Mouse (Mus musculus): ENCODE measurements around the gene Copz2.

Copz2 gene

DNA sequence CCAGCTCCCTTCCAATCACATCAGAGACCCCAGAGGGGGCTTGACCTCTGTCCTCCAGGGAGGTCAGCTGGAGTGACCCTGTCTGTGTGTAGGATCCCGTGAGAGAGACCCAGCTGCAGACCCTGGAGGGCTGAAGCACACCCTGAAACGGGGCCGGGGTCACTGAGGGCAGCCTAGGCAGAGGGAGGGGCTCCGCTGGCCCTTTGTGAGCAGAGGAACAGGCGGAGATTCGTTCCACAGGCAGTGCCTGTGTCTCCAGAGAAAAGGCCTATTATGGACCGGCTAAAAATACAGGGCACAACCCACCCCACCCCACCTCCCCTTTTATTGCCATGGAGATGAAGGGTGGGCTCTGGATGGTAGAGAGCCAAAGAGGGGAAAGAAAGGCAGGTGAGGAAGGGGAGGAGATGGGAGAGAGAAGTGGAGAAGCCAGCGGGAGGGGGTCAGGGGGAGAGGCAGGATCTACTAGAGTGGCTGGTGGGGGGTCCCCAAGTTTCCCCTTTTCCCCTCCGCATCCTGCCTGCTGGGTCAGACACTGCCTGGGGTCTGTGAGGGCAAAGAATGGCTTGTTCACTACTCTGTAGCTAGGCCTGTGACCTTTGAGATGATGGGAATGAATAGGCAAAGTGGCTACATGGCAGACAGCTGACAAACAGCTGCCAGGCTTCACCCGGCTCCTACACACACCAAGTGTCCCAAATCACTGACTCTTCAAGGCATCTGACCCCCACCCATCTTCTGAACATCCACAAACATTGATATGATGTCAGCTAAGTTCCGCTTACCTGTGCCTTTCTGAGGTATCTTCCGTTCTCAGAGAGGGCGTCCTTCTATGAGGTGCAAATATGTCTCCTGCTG, 50.0 kb downstream of the Copz2 start:
- in situ Hi-C loops (cut with MboI, MseI) = no loop called here

DNA sequence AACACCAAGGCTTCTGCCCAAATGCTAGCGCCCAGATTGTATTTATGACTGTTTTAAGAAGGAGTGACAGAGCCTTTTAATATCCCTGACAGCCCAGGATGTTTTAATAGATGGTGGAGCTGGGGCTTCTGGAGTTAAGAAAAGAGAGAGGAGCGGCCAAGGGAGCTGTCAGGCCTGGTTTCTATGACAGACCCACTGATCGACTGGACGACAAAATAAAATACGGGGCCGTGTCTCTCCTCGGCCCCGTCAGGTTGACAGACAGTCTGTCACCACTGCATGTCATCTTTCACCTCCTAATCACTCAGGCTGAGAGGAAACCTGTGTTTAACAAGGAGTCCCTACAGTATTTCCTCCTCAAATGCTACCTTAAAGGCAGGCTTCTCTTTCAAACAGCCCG, 51.7 kb downstream of the Copz2 start:
- in situ Hi-C loops (cut with MboI, MseI) = no loop called here

DNA sequence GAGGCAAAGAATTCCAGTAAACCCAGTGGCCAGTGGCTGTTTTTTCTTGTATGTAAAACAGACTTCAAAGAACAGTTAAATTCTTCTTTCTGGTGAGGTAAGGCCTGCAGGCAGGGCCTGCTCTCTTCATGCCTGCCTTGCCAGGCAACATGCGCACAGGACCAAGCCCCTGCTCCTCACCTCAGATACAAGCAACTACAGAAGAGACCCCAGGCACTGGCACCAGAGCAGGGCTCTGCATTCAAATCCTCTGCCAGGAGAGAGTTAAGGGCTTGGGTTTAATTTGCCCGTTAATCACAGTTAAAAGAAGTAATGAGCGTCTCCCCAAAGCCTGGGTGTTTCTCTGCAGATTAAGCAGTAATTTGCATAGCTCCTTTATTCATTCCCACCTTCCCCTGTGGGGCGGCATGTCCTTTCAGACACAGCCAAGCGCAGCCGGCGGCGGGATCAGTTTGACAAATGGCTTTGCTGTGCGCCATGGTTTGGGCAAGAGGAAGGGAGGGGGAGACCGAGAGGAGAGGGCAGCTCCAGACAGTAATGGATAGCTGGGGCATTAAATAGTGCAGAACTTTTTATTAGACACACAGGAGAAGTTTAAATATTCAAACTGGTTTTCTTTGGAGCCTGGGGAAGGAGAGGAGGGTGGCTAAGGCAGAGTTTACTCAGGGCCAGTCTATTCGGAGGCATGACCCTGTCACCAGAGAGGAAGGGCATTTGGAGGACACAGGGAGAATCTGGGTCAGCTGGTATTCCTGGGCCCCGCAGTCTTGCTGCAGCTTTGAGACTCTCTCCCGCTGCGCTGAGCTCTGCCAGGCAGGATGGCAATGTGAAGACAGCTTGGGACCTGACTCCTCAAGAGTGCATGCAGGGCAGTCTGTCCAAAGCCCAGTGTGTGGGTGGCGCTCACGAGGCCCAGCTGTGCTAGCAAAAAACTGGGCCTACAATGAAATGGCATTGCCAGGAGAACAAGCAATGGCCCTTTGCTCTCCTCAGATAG, 53.3 kb downstream of the Copz2 start:
- in situ Hi-C loops (cut with MboI, MseI) = no loop called here

DNA sequence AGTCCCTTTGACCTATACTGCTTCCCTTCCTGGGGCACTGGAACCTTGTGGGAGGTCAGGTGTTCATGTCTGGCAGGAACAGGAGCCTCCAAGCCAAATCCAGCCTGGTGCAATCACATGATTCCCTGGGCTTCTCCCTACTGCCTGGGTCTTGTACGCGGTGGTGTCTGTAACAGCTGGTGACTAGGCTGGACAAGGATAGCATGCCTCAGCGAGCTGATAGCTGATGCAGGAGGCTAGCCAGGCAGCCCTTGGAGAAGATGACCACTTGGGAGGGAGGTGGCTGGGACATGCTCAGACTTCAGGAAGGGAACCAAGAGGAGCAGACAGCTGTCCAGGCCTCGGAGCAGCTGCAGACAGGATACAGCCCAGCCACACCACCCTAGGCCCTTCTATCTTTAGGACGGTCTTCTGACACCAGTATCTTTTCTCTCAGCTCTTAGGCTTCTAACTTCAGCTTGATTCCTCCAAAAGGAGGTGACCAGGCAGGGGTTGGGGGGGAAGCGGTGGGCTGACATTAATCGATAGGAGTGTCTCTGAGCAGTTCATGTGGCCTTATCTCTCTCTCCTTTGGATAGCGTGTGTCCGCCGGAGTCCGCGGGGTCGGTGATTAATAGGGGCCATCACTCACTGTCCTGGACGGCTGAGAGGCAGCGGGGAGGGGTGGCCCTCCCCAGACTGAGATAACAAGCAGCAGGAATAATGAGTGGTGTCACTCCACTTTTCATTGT, 56.9 kb downstream of the Copz2 start:
- in situ Hi-C loops (cut with MboI, MseI) = no loop called here

DNA sequence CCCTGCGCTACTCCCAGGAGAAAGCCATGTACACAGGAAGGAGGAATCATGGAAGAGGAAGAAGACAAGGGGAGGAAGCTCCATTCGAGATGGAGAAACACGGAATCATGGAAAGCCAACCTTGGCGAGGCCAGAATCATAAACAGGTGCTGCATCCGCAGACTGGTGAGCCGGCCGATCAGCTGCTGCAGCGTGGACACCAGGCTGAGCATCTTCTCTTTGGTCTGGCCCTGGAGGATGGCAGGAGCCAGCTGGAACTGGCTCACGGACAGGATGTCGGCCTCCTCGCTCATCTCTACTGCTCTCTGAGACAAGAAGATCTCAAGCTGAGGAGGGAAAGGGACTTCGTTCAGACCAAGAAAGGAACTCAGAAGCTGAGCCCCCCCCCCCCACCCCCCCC, 58.9 kb downstream of the Copz2 start:
- in situ Hi-C loops (cut with MboI, MseI) = no loop called here

DNA sequence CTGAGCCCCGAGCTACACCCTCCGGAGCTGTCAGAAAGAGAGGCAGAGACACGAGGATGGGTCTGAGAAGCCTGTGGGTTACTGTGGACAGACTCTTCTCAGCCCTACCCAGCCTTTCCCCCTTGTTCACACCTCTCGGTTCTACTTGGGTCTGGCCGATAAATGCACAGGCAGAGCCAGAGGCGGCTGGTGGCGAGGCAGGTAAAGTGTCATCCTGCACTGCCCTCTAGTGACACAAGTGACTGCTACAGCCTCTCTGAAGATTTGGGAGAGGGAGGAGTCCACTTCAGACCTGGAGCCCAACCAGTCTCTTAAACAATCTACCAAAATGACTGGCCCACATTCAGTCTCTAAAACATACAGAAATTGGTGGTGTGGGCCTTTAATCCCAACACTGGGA, 60.3 kb downstream of the Copz2 start:
- in situ Hi-C loops (cut with MboI, MseI) = no loop called here
